Mouse (Mus musculus) intestine, postnatal 0 days (tissue): Measurements from ENCODE around the gene Adad2. TPM values are rescaled to one million over a fixed set of nuclear protein-coding genes. Genes with fewer than 3 reads are reported as not detected.

Experiments used
- ATAC-seq: fragments of 200-750 bp; cut with Nextera tagmentation; 2 replicates; pipeline ENCODE4 v1.8.0; 2017; ENCODE audit warnings: mild to moderate bottlenecking, moderate TSS enrichment, moderate library complexity
- H3K27ac ChIP-seq: fragments of 300-500 bp; sonication (generic); 2 replicates; pipeline ENCODE4 v1.5.1; 2014; ENCODE audit warnings: mild to moderate bottlenecking, low read depth, low read length, moderate library complexity
- H3K27me3 ChIP-seq: fragments of 300-500 bp; sonication (generic); replicated peaks from 2 replicates; pipeline ENCODE4 v1.6.1; 2014; ENCODE audit warnings: low read length, mixed read lengths; ENCODE audit not compliant: control insufficient read depth, insufficient read depth
- H3K36me3 ChIP-seq: fragments of 300-500 bp; sonication (generic); 2 replicates; pipeline ENCODE4 v1.6.1; 2014; ENCODE audit warnings: mild to moderate bottlenecking, moderate library complexity; ENCODE audit not compliant: control insufficient read depth, insufficient read depth
- H3K4me1 ChIP-seq: fragments of 300-500 bp; sonication (generic); replicated peaks from 2 replicates; pipeline ENCODE4 v1.6.1; 2014; ENCODE audit warnings: antibody characterized with exemption, low read length, mixed read lengths; ENCODE audit not compliant: control insufficient read depth, insufficient read depth
- H3K4me2 ChIP-seq: fragments of 300-500 bp; sonication (generic); replicated peaks from 2 replicates; pipeline ENCODE4 v1.6.1; 2014; ENCODE audit warnings: low read depth, mild to moderate bottlenecking, moderate library complexity
- H3K4me3 ChIP-seq: fragments of 300-500 bp; sonication (generic); 2 replicates; pipeline ENCODE4 v1.5.1; 2014; ENCODE audit warnings: low read depth, low read length
- H3K9ac ChIP-seq: fragments of 300-500 bp; sonication (generic); 2 replicates; pipeline ENCODE4 v1.6.1; 2014; ENCODE audit warnings: mild to moderate bottlenecking, low read depth, low read length
- H3K9me3 ChIP-seq: fragments of 300-500 bp; sonication (generic); 2 replicates; pipeline ENCODE4 v1.6.1; 2016; ENCODE audit warnings: mixed run types; ENCODE audit not compliant: control insufficient read depth
- CTCF ChIP-seq: sonication (generic); IDR thresholded peaks from 2 replicates; pipeline ENCODE4 v1.5.1; 2016; ENCODE audit warnings: low read depth, mild to moderate bottlenecking, control low read depth, antibody characterized with exemption, moderate library complexity
- WGBS: fragments of 180-500 bp; shearing (Covaris S2); extraction: QIAGEN DNeasy Blood & Tissue Kit; methylation state at CpG from one replicate; pipeline ENCODE4 v1.1.7; 2014; 5-methylcytosine and 5-hydroxymethylcytosine counted together
- polyA plus RNA-seq: library from polyadenylated mRNA; unstranded; fragments of >200 nt; fragmentation: Nextera tagmentation; extraction: Ambion mirVana; gene quantifications from 2 replicates; pipeline ENCODE4 v1.2.1, GENCODE M21; 2015

Adad2 gene
- polyA plus RNA-seq, 1 experiment from 2014 or later: 0.08 TPM

GRCm38 (mm10) chr8:119588321-119588720 lies 24.2 kb upstream of the Adad2 start:
- ATAC-seq: no peak
- Histone ChIP-seq H3K4me1 (0 out of 2 replicates have a peak, but pooled peaks cover 10% of the 10 kb centered on the region), H3K36me3 (no peaks in the 10 kb centered on the region), H3K4me3 (no peak overlapping the region), H3K4me2 (no peak overlapping the region), H3K9ac (no peak overlapping the region), H3K9me3 (no peaks in the 10 kb centered on the region), H3K27me3 (no peaks in the 10 kb centered on the region), H3K27ac (no peak overlapping the region)
- peak; percentile 45 for TF ChIP-seq CTCF
- WGBS: 65% methylated on average over 4 of the region's 4 CpGs

GRCm38 (mm10) chr8:119588844-119589243 lies 23.7 kb upstream of the Adad2 start:
- Histone ChIP-seq H3K9ac (no peak overlapping the region), H3K27me3 (no peaks in the 10 kb centered on the region), H3K36me3 (no peaks in the 10 kb centered on the region), H3K4me1 (0 out of 2 replicates have a peak, but pooled peaks cover 10% of the 10 kb centered on the region), H3K27ac (no peak overlapping the region), H3K4me2 (no peak overlapping the region), H3K9me3 (no peaks in the 10 kb centered on the region), H3K4me3 (no peak overlapping the region)
- no peak for TF ChIP-seq CTCF
- 45% methylated on average over 10 of the region's 10 CpGs for WGBS
- no peak for ATAC-seq

- peak overlapping the region; percentile 62 for H3K27ac ChIP-seq
Measured at GRCm38 (mm10) chr8:119590348-119590747, 22.2 kb upstream of the Adad2 start.

GRCm38 (mm10) chr8:119591456-119591855 lies 21.1 kb upstream of the Adad2 start:
- no peak for ATAC-seq
- no peaks in the 10 kb centered on the region for H3K9me3 ChIP-seq
- H3K9ac ChIP-seq: no peak overlapping the region
- peaks cover 24% of the 10 kb centered on the region; the same call in 1 of the 2 replicates for H3K4me1 ChIP-seq
- no peaks in the 10 kb centered on the region for H3K27me3 ChIP-seq
- H3K4me3 ChIP-seq: no peak overlapping the region
- H3K4me2 ChIP-seq: no peak overlapping the region
- no peak for TF ChIP-seq CTCF
- 67% methylated on average over 7 of the region's 7 CpGs for WGBS
- H3K36me3 ChIP-seq: no peaks in the 10 kb centered on the region; the same call in 1 of the 2 replicates
- peak overlapping the region; percentile 28; the same call in 1 of the 2 replicates for H3K27ac ChIP-seq

More at GRCm38 (mm10) chr8:119590348-119590747, 22.2 kb upstream of the Adad2 start:
- Histone ChIP-seq H3K9me3 (no peaks in the 10 kb centered on the region), H3K4me1 (peaks cover 23% of the 10 kb centered on the region; the same call in 1 of the 2 replicates), H3K27me3 (no peaks in the 10 kb centered on the region), H3K36me3 (no peaks in the 10 kb centered on the region), H3K4me3 (no peak overlapping the region), H3K4me2 (peak overlapping the region; percentile 30; the same call in 1 of the 2 replicates), H3K9ac (no peak overlapping the region)
- WGBS: 48% methylated on average over 14 of the region's 14 CpGs
- ATAC-seq: peak; percentile 87
- peak; percentile 42 for TF ChIP-seq CTCF

- Histone ChIP-seq H3K36me3 (peaks cover 39% of the 10 kb centered on the region), H3K4me1 (peaks cover 6% of the 10 kb centered on the region; the same call in 1 of the 2 replicates), H3K9ac (0 out of 2 replicates have a peak overlapping the region, but pooled peaks have one; percentile 51), H3K4me2 (peak overlapping the region; percentile 79), H3K4me3 (no peak overlapping the region), H3K27ac (no peak overlapping the region), H3K27me3 (no peaks in the 10 kb centered on the region), H3K9me3 (no peaks in the 10 kb centered on the region)
- no peak for ATAC-seq
- no peak for TF ChIP-seq CTCF
- WGBS: 89% methylated on average over 4 of the region's 4 CpGs
Measured at GRCm38 (mm10) chr8:119603771-119604170, 8.8 kb upstream of the Adad2 start.

GRCm38 (mm10) chr8:119604398-119604803 lies 8.1 kb upstream of the Adad2 start:
- no peak for ATAC-seq
- 26% methylated on average over 12 of the region's 12 CpGs for WGBS
- H3K27ac ChIP-seq: peak overlapping the region; percentile 30

More at GRCm38 (mm10) chr8:119604398-119604803, 8.1 kb upstream of the Adad2 start:
- no peak for TF ChIP-seq CTCF
- Histone ChIP-seq H3K4me3 (peak overlapping the region; percentile 52), H3K9ac (peak overlapping the region; percentile 51; the same call in 1 of the 2 replicates), H3K9me3 (no peaks in the 10 kb centered on the region), H3K36me3 (peaks cover 33% of the 10 kb centered on the region), H3K4me2 (peak overlapping the region; percentile 79), H3K4me1 (peaks cover 6% of the 10 kb centered on the region; the same call in 1 of the 2 replicates), H3K27me3 (no peaks in the 10 kb centered on the region)
